Mouse (Mus musculus): ENCODE measurements around the gene Gm15737. TPM values are rescaled to one million over a fixed set of nuclear protein-coding genes. Genes with fewer than 3 reads are reported as not detected.
A peak's percentile ranks its signal among the peaks of the same experiment; 100 is the strongest.

The Gm15737 gene
- total RNA-seq, 2 experiments from 2014 or later, result not detected

GRCm38 (mm10) chr6:92875340-92875739 lies 6.2 kb downstream of the Gm15737 start:
- DNase-seq, result no peak

GRCm38 (mm10) chr6:92876121-92876520 lies 7.0 kb downstream of the Gm15737 start:
- DNase-seq, result no peak

GRCm38 (mm10) chr6:92877236-92877635 lies 8.1 kb downstream of the Gm15737 start:
- no peak for DNase-seq

GRCm38 (mm10) chr6:92878771-92879170 lies 9.6 kb downstream of the Gm15737 start:
- no peak for DNase-seq

GRCm38 (mm10) chr6:92879700-92880265 lies 10.6 kb downstream of the Gm15737 start:
- no peak for DNase-seq

- no peak for DNase-seq
Measured at GRCm38 (mm10) chr6:92882446-92882845, 13.3 kb downstream of the Gm15737 start.

GRCm38 (mm10) chr6:92883131-92883900 lies 14.2 kb downstream of the Gm15737 start:
- DNase-seq, result no peak

- DNase-seq, result no peak
Measured at GRCm38 (mm10) chr6:92891535-92891934, 22.4 kb downstream of the Gm15737 start.

- DNase-seq, result no peak
Measured at GRCm38 (mm10) chr6:92904037-92904436, 34.9 kb downstream of the Gm15737 start.

GRCm38 (mm10) chr6:92904491-92904890 lies 35.3 kb downstream of the Gm15737 start:
- no peak for DNase-seq

- DNase-seq, result peak; percentile 12 to 36
Measured at GRCm38 (mm10) chr6:92905922-92906321, 36.8 kb downstream of the Gm15737 start.

GRCm38 (mm10) chr6:92909361-92909760 lies 40.2 kb downstream of the Gm15737 start:
- no peak for DNase-seq

GRCm38 (mm10) chr6:92910611-92911010 lies 41.5 kb downstream of the Gm15737 start:
- no peak for DNase-seq

GRCm38 (mm10) chr6:92920938-92921689 lies 52.0 kb downstream of the Gm15737 start:
- no peak for DNase-seq

GRCm38 (mm10) chr6:92921843-92922242 lies 52.7 kb downstream of the Gm15737 start:
- peak in 1 of 2 experiments; percentile 24 for DNase-seq

- DNase-seq, result no peak
Measured at GRCm38 (mm10) chr6:92924536-92924935, 55.4 kb downstream of the Gm15737 start.

GRCm38 (mm10) chr6:92928261-92928660 lies 59.1 kb downstream of the Gm15737 start:
- DNase-seq, result no peak

Other genes with a start within 250 kb of the Gm15737 start
- gene Prickle2, start 163.2 kb upstream of the Gm15737 start, total RNA-seq (2021), result 1 to 10 TPM; 7.5 to 8.5 TPM
- 1 to 10 TPM; 3.4 to 4.6 TPM for gene A730049H05Rik, start 52.9 kb upstream of the Gm15737 start, total RNA-seq (2021)
- 10 to 100 TPM; 25.7 to 60.8 TPM for gene Adamts9, start 74.1 kb downstream of the Gm15737 start, total RNA-seq (2021)